Mouse (Mus musculus): Measurements from ENCODE around the gene Slc17a3. TPM values are rescaled to one million over a fixed set of nuclear protein-coding genes. Genes with fewer than 3 reads are reported as not detected.

The Slc17a3 gene
- polyA plus RNA-seq (2012; rRNA removed) = not detected in 2 replicates

- no peaks in the 10 kb centered on the region for H3K27me3 ChIP-seq (ENCODE audit: control insufficient read depth, insufficient read depth, low read length)
- WGBS = 22% methylated on average over 2 of the region's 2 CpGs
- H3K27ac ChIP-seq (ENCODE audit: insufficient read depth, low read depth, low read length) = no peak within 1 kb of the TSS
- no peak within 1 kb of the TSS for H3K4me3 ChIP-seq (ENCODE audit: low read depth, low read length)
- peaks cover 2% of the 10 kb centered on the region; the same call in 1 of the 2 replicates for H3K4me1 ChIP-seq (ENCODE audit: control insufficient read depth, insufficient read depth, insufficient read length, low read length)
- H3K36me3 ChIP-seq (ENCODE audit: control insufficient read depth, insufficient read depth, low read length) = no peaks in the 10 kb centered on the region
- TF ChIP-seq CTCF (IDR thresholded peaks at IDR 0.05; ENCODE audit: extremely low read depth, insufficient read length, insufficient replicate concordance, low read depth, low read length) (no peak), POLR2A (IDR thresholded peaks at IDR 0.05; ENCODE audit: low read depth, low read length) (no peak)
These were observed at the start of gene Slc17a3 for GRCm38 (mm10) chr13:23839308-23839707. TSS of gene Slc17a3 (plus strand) at chr13:23839434.

- Histone ChIP-seq H3K4me1 (ENCODE audit: control insufficient read depth, insufficient read depth, insufficient read length, low read length) (no peaks in the 10 kb centered on the region), H3K36me3 (ENCODE audit: control insufficient read depth, insufficient read depth, low read length) (peaks cover 3% of the 10 kb centered on the region), H3K27ac (ENCODE audit: insufficient read depth, low read depth, low read length) (no peak overlapping the region), H3K4me3 (ENCODE audit: low read depth, low read length) (no peak overlapping the region), H3K27me3 (ENCODE audit: control insufficient read depth, insufficient read depth, low read length) (no peaks in the 10 kb centered on the region)
- WGBS = 38% methylated on average over 2 of the region's 2 CpGs
- TF ChIP-seq CTCF (IDR thresholded peaks at IDR 0.05; ENCODE audit: extremely low read depth, insufficient read length, insufficient replicate concordance, low read depth, low read length) = no peak
- TF ChIP-seq POLR2A (IDR thresholded peaks at IDR 0.05; ENCODE audit: low read depth, low read length) = no peak
These were observed 46.7 kb upstream of the Slc17a3 start for GRCm38 (mm10) chr13:23792520-23792919.

DNA sequence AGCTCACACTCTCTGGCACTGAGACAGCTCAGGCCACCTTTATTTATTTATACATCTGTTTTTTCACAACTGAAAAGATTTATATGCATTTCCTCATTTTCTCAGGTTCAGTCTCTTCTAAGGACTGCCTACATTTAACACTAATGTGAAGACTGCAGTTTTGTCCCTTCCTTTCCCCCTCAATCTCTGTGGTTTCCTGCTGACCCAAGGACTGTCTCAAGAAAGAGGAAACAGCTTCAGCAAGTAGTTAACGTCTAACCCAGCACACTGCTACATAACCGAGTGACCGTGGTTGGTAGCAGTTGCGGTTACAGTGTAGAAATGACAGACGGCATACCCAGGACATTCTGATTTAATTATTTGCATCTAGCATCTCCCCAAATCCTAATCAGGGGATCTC is 39.8 kb upstream of the Slc17a3 start:
- H3K4me3 ChIP-seq (ENCODE audit: low read depth, low read length) = no peak overlapping the region
- WGBS = 69% methylated on average over 5 of the region's 5 CpGs

GRCm38 (mm10) chr13:23804532-23804931 is 34.7 kb upstream of the Slc17a3 start:
- Histone ChIP-seq H3K27me3 (ENCODE audit: control insufficient read depth, insufficient read depth, low read length) (no peaks in the 10 kb centered on the region), H3K4me3 (ENCODE audit: low read depth, low read length) (no peak overlapping the region), H3K4me1 (ENCODE audit: control insufficient read depth, insufficient read depth, insufficient read length, low read length) (peaks cover 9% of the 10 kb centered on the region; the same call in 1 of the 2 replicates), H3K27ac (ENCODE audit: insufficient read depth, low read depth, low read length) (no peak overlapping the region), H3K36me3 (ENCODE audit: control insufficient read depth, insufficient read depth, low read length) (no peaks in the 10 kb centered on the region)
- TF ChIP-seq CTCF (IDR thresholded peaks at IDR 0.05; ENCODE audit: extremely low read depth, insufficient read length, insufficient replicate concordance, low read depth, low read length) = no peak
- TF ChIP-seq POLR2A (IDR thresholded peaks at IDR 0.05; ENCODE audit: low read depth, low read length) = no peak
- WGBS = 23% methylated on average over 2 of the region's 2 CpGs

More for the DNA sequence above, 39.8 kb upstream of the Slc17a3 start:
- Histone ChIP-seq H3K27ac (ENCODE audit: insufficient read depth, low read depth, low read length) (no peak overlapping the region), H3K4me1 (ENCODE audit: control insufficient read depth, insufficient read depth, insufficient read length, low read length) (peaks cover 3% of the 10 kb centered on the region; the same call in 1 of the 2 replicates), H3K36me3 (ENCODE audit: control insufficient read depth, insufficient read depth, low read length) (no peaks in the 10 kb centered on the region), H3K27me3 (ENCODE audit: control insufficient read depth, insufficient read depth, low read length) (no peaks in the 10 kb centered on the region)
- TF ChIP-seq CTCF (IDR thresholded peaks at IDR 0.05; ENCODE audit: extremely low read depth, insufficient read length, insufficient replicate concordance, low read depth, low read length) = no peak
- TF ChIP-seq POLR2A (IDR thresholded peaks at IDR 0.05; ENCODE audit: low read depth, low read length) = no peak

DNA sequence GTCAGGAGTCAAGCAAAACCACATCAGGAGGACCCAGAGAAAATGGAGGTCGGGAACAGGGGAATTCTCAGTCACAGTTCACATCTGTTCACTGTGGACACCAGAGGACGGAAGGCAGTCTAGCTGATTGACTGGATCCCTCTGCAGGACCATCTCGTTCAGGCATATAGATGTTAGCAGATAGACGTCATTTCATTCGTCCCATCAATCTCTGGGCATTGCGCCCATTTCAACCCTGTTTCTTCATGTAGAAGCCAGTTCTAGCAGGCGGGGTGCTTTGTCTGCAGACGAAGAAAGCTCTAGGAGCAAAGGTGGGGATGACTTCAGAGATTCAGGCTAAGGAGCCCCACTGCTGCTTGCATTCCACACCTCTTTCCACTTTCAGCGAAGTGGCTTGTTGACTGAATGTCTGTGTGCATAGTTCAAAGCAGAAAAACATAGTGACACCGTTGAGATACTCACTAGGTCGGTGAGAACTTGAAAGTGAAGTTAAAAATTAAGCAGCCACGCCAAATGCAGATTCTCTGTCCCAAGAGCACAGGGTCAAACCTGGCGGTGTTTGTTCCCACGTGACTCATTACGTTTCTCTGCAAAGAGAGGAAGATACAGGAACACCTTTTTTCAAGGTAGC is 32.7 kb upstream of the Slc17a3 start, which contains the start of gene Slc17a2:
Gene Slc17a2 (plus strand): TSS at position 572 of the 631 bp plus-strand sequence.
- H3K36me3 ChIP-seq (ENCODE audit: control insufficient read depth, insufficient read depth, low read length) = no peaks in the 10 kb centered on the region
- no peaks in the 10 kb centered on the region for H3K27me3 ChIP-seq (ENCODE audit: control insufficient read depth, insufficient read depth, low read length)
- 33% methylated on average over 15 of the region's 15 CpGs for WGBS
- H3K4me3 ChIP-seq (ENCODE audit: low read depth, low read length) = no peak within 1 kb of the TSS
- H3K4me1 ChIP-seq (ENCODE audit: control insufficient read depth, insufficient read depth, insufficient read length, low read length) = peaks cover 9% of the 10 kb centered on the region; the same call in 1 of the 2 replicates
- TF ChIP-seq CTCF (IDR thresholded peaks at IDR 0.05; ENCODE audit: extremely low read depth, insufficient read length, insufficient replicate concordance, low read depth, low read length) (no peak), POLR2A (IDR thresholded peaks at IDR 0.05; ENCODE audit: low read depth, low read length) (no peak)
- H3K27ac ChIP-seq (ENCODE audit: insufficient read depth, low read depth, low read length) = no peak within 1 kb of the TSS

DNA sequence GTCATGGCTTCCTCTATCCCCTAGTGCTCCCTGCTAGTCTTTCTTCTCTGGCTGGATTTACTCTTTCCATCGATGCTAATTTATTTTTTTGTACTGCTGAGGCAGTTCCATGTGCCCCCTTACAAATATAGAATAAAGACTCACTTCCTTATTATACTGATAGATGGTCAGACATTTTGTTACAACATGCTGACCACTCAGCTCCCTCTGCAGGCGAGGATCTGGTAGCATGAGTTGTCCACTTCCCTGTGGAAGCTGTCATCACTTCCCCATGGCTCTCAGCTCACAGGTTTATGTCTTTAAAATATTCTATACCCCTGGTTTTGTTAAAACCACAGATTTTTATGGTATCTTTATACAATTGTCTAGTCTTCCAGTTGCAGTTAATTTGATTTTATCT is 23.1 kb upstream of the Slc17a3 start:
- TF ChIP-seq CTCF (IDR thresholded peaks at IDR 0.05; ENCODE audit: extremely low read depth, insufficient read length, insufficient replicate concordance, low read depth, low read length) (peak; percentile 33; the same call in 1 of the 2 replicates), POLR2A (IDR thresholded peaks at IDR 0.05; ENCODE audit: low read depth, low read length) (no peak)
- no peak overlapping the region for H3K4me3 ChIP-seq (ENCODE audit: low read depth, low read length)
- WGBS = 56% methylated on average over 2 of the region's 2 CpGs
- H3K4me1 ChIP-seq (ENCODE audit: control insufficient read depth, insufficient read depth, insufficient read length, low read length) = no peaks in the 10 kb centered on the region
- H3K27me3 ChIP-seq (ENCODE audit: control insufficient read depth, insufficient read depth, low read length) = no peaks in the 10 kb centered on the region
- no peak overlapping the region for H3K27ac ChIP-seq (ENCODE audit: insufficient read depth, low read depth, low read length)
- H3K36me3 ChIP-seq (ENCODE audit: control insufficient read depth, insufficient read depth, low read length) = no peaks in the 10 kb centered on the region

DNA sequence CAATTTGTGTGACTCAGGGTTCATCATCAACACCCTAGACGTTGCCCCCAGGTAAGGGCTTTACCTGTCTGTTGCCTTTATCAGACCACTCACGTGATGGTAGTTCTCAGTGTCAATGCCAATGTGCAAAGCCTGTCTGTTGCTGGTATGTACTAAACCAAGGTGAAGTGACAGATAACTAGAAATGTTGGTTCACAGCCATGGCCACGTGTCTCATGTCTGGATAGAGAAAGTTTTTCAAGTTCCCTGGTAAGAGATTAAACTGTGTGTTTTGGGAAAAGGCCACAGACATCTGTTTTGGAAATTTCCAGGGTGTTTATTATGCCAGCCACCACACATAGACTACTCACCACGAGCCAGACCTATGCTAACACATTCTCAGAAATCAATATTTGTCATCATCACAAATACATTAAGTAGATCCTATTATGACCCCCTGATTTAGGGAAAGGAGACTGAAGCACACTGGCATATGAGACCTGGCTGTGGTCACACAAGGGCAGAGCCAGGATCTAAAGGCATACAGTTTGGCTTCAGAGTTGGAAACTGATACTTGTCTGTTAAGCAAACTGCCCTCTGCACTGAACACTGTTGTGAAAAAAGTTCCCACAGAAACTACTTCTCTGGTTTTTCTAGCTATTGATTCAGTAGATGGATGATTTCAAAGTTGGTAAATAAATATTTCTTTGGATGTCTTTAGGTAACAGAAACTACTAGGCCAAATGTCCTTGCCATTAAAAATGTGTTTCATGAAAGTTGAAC is 18.9 kb upstream of the Slc17a3 start:
- Histone ChIP-seq H3K4me3 (ENCODE audit: low read depth, low read length) (no peak overlapping the region), H3K36me3 (ENCODE audit: control insufficient read depth, insufficient read depth, low read length) (no peaks in the 10 kb centered on the region), H3K27ac (ENCODE audit: insufficient read depth, low read depth, low read length) (no peak overlapping the region), H3K4me1 (ENCODE audit: control insufficient read depth, insufficient read depth, insufficient read length, low read length) (no peaks in the 10 kb centered on the region), H3K27me3 (ENCODE audit: control insufficient read depth, insufficient read depth, low read length) (no peaks in the 10 kb centered on the region)
- 48% methylated on average over 4 of the region's 4 CpGs for WGBS
- no peak for TF ChIP-seq POLR2A (IDR thresholded peaks at IDR 0.05; ENCODE audit: low read depth, low read length)
- TF ChIP-seq CTCF (IDR thresholded peaks at IDR 0.05; ENCODE audit: extremely low read depth, insufficient read length, insufficient replicate concordance, low read depth, low read length) = no peak

Measured in small intestine, adult 2 months (tissue).